Mouse (Mus musculus) ES-Bruce4 (cell line): ENCODE data around the gene Tab1.

Source experiments
- CTCF ChIP-seq: IDR thresholded peaks from one replicate; pipeline ENCODE4 v1.8.1; 2011; ENCODE audit warnings: low read depth, low read length
- EP300 ChIP-seq: IDR thresholded peaks from 2 replicates; pipeline ENCODE4 v1.6.1; 2011; ENCODE audit warnings: low read depth, low read length; ENCODE audit not compliant: insufficient read depth
- POLR2A ChIP-seq: IDR thresholded peaks from one replicate; pipeline ENCODE4 v1.8.1; 2011; ENCODE audit warnings: low read length; ENCODE audit not compliant: insufficient read depth

- TF ChIP-seq CTCF (no peak), EP300 (no peak), POLR2A (no peak)
Measured at GRCm38 (mm10) chr15:80165396-80165795, 32.5 kb downstream of the Tab1 start.
